Mouse (Mus musculus): Measurements from ENCODE around the gene Kif5c.

Gene Kif5c

GRCm38 (mm10) chr2:49672501-49672874 lies 53.4 kb downstream of the Kif5c start:
- DNase-seq: no peak

- no peak for DNase-seq
Measured at GRCm38 (mm10) chr2:49676020-49676419, 56.9 kb downstream of the Kif5c start.

- DNase-seq: no peak
Measured at GRCm38 (mm10) chr2:49678386-49678785, 59.3 kb downstream of the Kif5c start.

- DNase-seq: no peak
Measured at GRCm38 (mm10) chr2:49679135-49679964, 60.3 kb downstream of the Kif5c start.

- no peak for DNase-seq
Measured at GRCm38 (mm10) chr2:49682754-49683153, 63.7 kb downstream of the Kif5c start.

- DNase-seq: no peak
Measured at GRCm38 (mm10) chr2:49684808-49685207, 65.7 kb downstream of the Kif5c start.

GRCm38 (mm10) chr2:49690421-49690826 lies 71.3 kb downstream of the Kif5c start:
- DNase-seq: no peak

- DNase-seq: no peak
Measured at GRCm38 (mm10) chr2:49691441-49691840, 72.3 kb downstream of the Kif5c start.

- DNase-seq: no peak
Measured at GRCm38 (mm10) chr2:49694727-49695126, 75.6 kb downstream of the Kif5c start.

- DNase-seq: no peak
Measured at GRCm38 (mm10) chr2:49695461-49695860, 76.4 kb downstream of the Kif5c start.

GRCm38 (mm10) chr2:49698851-49699250 lies 79.8 kb downstream of the Kif5c start:
- no peak for DNase-seq

- DNase-seq: no peak
Measured at GRCm38 (mm10) chr2:49700176-49700971, 81.3 kb downstream of the Kif5c start.

GRCm38 (mm10) chr2:49710223-49710622 lies 91.1 kb downstream of the Kif5c start:
- DNase-seq: no peak

GRCm38 (mm10) chr2:49711693-49712092 lies 92.6 kb downstream of the Kif5c start:
- no peak for DNase-seq

GRCm38 (mm10) chr2:49712336-49712887 lies 93.3 kb downstream of the Kif5c start:
- DNase-seq: no peak

- no peak for DNase-seq
Measured at GRCm38 (mm10) chr2:49716490-49716889, 97.4 kb downstream of the Kif5c start.

GRCm38 (mm10) chr2:49717437-49718116 lies 98.5 kb downstream of the Kif5c start:
- no peak for DNase-seq

- DNase-seq: no peak
Measured at GRCm38 (mm10) chr2:49718492-49718891, 99.4 kb downstream of the Kif5c start.

GRCm38 (mm10) chr2:49718935-49719850 lies 100.1 kb downstream of the Kif5c start:
- DNase-seq: no peak

- DNase-seq: no peak
Measured at GRCm38 (mm10) chr2:49719854-49720253, 100.8 kb downstream of the Kif5c start.

GRCm38 (mm10) chr2:49720343-49720742 lies 101.2 kb downstream of the Kif5c start:
- DNase-seq: peak; percentile 11

GRCm38 (mm10) chr2:49722331-49722730 lies 103.2 kb downstream of the Kif5c start:
- no peak for DNase-seq

All from kidney, adult 9 months (tissue).